Mouse (Mus musculus) olfactory bulb, adult 2 months (tissue): Measurements from ENCODE around the gene Trpc5. TPM values are rescaled to one million over a fixed set of nuclear protein-coding genes. Genes with fewer than 3 reads are reported as not detected.

Source experiments
- H3K27ac ChIP-seq: fragments of 200-500 bp; 2 replicates; pipeline ENCODE4 v1.5.1; 2012; ENCODE audit warnings: low read depth, low read length; ENCODE audit not compliant: insufficient read depth
- H3K4me1 ChIP-seq: fragments of 200-500 bp; 2 replicates; pipeline ENCODE4 v1.6.1; 2012; ENCODE audit warnings: low read length; ENCODE audit not compliant: control insufficient read depth, insufficient read depth
- H3K4me3 ChIP-seq: fragments of 200-500 bp; 2 replicates; pipeline ENCODE4 v1.5.1; 2012; ENCODE audit warnings: mild to moderate bottlenecking, low read depth, low read length, moderate library complexity; ENCODE audit not compliant: insufficient read depth
- CTCF ChIP-seq: fragments of 200-500 bp; IDR thresholded peaks from 2 replicates; pipeline ENCODE4 v1.5.1; 2012; ENCODE audit warnings: low read depth, mild to moderate bottlenecking, low read length, moderate library complexity; ENCODE audit not compliant: insufficient read depth
- POLR2A ChIP-seq: fragments of 200-500 bp; IDR thresholded peaks from 2 replicates; pipeline ENCODE4 v1.6.1; 2012; ENCODE audit warnings: mild to moderate bottlenecking, low read depth, low read length, moderate library complexity; ENCODE audit not compliant: insufficient read depth
- WGBS: fragments of 180-500 bp; shearing (Covaris S2); methylation state at CpG from one replicate; pipeline ENCODE4 v1.1.7; 2018; 5-methylcytosine and 5-hydroxymethylcytosine counted together
- polyA plus RNA-seq: library from polyadenylated mRNA; stranded (reverse); fragments of >200 nt; gene quantifications from 2 replicates; pipeline ENCODE4 v1.2.4, GENCODE M21; 2012; ENCODE audit warnings: low replicate concordance; ENCODE audit not compliant: missing spikeins, insufficient read depth, insufficient read length

Trpc5 gene
- polyA plus RNA-seq, 1 experiment = not detected

GRCm38 (mm10) chrX:144403526-144403925, 284.5 kb downstream of the Trpc5 start:
- Histone ChIP-seq H3K4me3 (no peak overlapping the region), H3K4me1 (no peaks in the 10 kb centered on the region), H3K27ac (no peak overlapping the region)
- WGBS = 24% methylated on average over 7 of the region's 7 CpGs
- TF ChIP-seq POLR2A (no peak), CTCF (peak; percentile 37; the same call in 1 of the 2 replicates)

DNA sequence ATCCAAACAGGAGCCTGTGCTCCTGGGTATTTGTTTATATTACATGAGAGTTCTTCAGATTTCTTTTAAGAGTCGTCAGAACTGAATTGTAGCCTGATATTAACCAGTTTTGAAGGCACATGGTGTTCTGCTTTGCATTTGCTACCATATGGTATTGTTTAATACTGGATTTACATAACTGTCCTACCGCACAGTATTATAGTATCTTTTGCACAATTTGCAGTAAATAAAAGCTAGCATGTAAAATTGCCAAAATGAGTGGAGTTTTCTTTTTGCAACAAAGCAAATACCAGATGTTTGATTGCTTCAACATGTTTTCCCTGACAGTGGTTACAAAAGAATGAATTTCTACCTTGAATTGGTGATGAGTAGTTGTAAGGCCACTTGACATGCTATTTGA, 313.8 kb downstream of the Trpc5 start:
- H3K4me3 ChIP-seq = no peak overlapping the region
- WGBS = 82% methylated on average over 2 of the region's 2 CpGs
- H3K4me1 ChIP-seq = no peaks in the 10 kb centered on the region
- TF ChIP-seq POLR2A (no peak), CTCF (no peak)
- no peak overlapping the region for H3K27ac ChIP-seq

DNA sequence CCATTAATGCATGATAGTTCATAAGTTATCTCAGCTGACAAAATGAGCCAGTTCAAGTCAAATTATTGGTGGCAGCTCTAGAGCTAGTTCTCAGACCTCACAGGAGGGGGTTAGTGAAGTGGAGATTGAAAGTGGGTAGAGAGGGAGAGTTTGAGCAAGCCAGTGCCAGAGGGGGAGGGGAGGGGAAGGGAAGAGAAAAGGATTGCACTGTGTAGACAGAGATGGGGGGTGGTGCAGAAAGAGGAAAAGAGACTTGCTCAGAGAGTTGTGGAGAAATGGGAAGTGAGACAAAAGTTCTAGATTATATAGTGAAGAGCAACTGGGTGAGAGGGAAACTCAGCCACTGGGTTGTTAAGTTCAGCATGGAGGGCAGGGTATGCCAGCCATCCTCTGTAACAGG, 349.6 kb downstream of the Trpc5 start:
- no peak for TF ChIP-seq CTCF
- TF ChIP-seq POLR2A = no peak
- H3K4me3 ChIP-seq = no peak overlapping the region
- H3K4me1 ChIP-seq = no peaks in the 10 kb centered on the region
- no peak overlapping the region for H3K27ac ChIP-seq

- TF ChIP-seq POLR2A (no peak), CTCF (no peak)
- H3K4me1 ChIP-seq = no peaks in the 10 kb centered on the region
- no peak overlapping the region for H3K4me3 ChIP-seq
- no peak overlapping the region for H3K27ac ChIP-seq
Measured at GRCm38 (mm10) chrX:144337938-144338337, 350.0 kb downstream of the Trpc5 start.

DNA sequence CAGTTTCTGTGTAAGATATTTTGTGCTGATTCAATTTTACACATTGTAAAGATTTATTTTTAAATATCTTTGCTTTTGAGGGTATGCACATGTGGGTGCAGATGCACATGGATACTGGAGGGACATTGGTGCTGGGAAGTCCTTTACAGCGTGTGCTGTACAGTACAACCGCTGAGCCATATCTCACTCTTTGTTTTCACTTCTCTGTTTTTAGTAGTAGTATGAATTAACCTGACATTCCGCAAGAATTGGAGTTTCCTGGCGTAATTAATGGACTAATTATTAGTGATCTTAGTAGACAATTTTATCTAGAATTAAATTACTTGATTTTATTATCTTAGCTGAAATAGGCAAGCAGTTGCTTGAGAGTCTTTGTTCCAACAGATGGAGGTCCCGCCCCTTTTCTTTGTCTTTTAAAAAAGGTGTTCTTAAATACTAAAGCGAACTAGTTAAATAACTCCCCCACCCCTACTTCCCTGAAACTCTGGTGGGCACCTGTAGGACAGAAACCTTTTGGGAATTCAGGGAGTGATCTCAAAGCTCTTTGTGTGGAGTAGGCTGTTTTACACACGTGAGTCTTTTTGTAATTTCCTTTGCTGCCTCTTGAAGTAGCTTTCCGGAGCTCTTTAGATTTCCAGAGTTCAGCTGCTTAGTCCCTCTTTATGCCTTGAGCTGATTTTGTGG, 352.5 kb downstream of the Trpc5 start:
- no peak for TF ChIP-seq POLR2A
- no peaks in the 10 kb centered on the region for H3K4me1 ChIP-seq
- no peak overlapping the region for H3K4me3 ChIP-seq
- 44% methylated on average over 8 of the region's 8 CpGs for WGBS
- H3K27ac ChIP-seq = no peak overlapping the region

Other genes with a start within 250 kb of the Trpc5 start
- not detected in 2 replicates for gene Trpc5os, start 231.6 kb downstream of the Trpc5 start, polyA plus RNA-seq
- gene Rtl4, start 727 bp upstream of the Trpc5 start, polyA plus RNA-seq = not detected in 2 replicates